Mouse (Mus musculus): ENCODE results near the gene Cdkl4.

GRCm38 (mm10) chr17:80568842-80569601, 8.6 kb downstream of the Cdkl4 start:
- TF ChIP-seq CTCF (IDR thresholded peaks at IDR 0.05 in 2 of 3, conservative IDR thresholded peaks at IDR 0.05 in 1 of 3; ENCODE audit: control insufficient read depth in 1 of 3, insufficient read depth in 1 of 3, low read depth in 2 of 3, low read length in 3 of 3, poor library complexity in 1 of 3, severe bottlenecking in 1 of 3) (no peak), RCOR1 (IDR thresholded peaks at IDR 0.05; ENCODE audit: low read depth, low read length) (no peak), MAZ (IDR thresholded peaks at IDR 0.05; ENCODE audit: low read depth, low read length) (no peak), TCF12 (IDR thresholded peaks at IDR 0.05; ENCODE audit: low read depth, low read length) (no peak)
